Mouse (Mus musculus) thymus, postnatal 36 days (tissue): ENCODE measurements around the gene Prr5.

Experiments used
- DNase-seq, 2 experiments: peaks; one replicate each; pipeline ENCODE4 v3.0.0; 2022; ENCODE audit warnings: mixed read lengths in 2 of 2

Gene Prr5

GRCm38 (mm10) chr15:84680545-84681454 lies 11.4 kb downstream of the Prr5 start:
- peak; percentile 67 for DNase-seq

- peak; percentile 22 to 41 for DNase-seq
Measured at GRCm38 (mm10) chr15:84681455-84682193, 12.2 kb downstream of the Prr5 start.

DNA sequence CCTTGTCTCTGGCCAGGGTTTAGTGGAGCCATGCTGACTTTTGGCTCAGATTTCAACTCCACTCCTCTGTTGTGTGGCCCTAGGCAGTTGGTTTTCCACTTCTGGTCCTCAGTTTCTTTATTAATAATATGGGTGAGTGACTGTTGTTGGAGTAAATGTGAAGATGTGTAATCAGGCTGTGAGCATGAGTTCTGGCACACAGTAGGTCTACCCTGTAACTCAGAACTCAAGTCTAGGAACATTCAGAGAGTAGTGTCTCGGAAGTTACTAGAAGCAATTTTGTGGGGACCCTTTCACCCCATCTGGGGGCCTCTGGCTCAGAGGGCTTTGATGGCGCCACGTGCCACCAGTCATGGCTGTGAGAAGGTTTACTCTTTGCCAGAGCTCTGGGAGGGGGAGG lies 12.8 kb downstream of the Prr5 start:
- no peak for DNase-seq

DNA sequence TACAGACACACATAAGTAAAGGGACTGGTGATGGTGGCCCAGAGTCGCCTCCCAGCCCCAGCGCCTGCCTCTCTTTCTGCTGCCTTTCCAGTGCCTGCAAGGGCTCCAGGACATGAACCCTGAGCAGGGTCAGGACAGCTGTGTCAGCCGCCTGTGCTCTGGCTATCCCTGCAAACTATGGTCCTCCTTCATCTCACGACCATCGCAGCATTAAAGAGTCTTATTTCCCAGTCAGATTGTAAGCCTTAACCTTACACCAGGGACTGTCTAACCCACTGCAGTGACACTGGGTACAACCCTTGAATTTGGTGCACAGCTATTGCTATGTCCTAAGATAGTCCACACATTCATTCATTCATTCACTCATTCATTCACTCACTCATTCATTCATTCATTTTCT lies 13.4 kb downstream of the Prr5 start:
- DNase-seq = no peak

- DNase-seq = no peak
Measured at GRCm38 (mm10) chr15:84684520-84684919, 15.1 kb downstream of the Prr5 start.

GRCm38 (mm10) chr15:84685417-84685816 lies 16.0 kb downstream of the Prr5 start:
- no peak for DNase-seq

GRCm38 (mm10) chr15:84687904-84688303 lies 18.5 kb downstream of the Prr5 start:
- DNase-seq = no peak

DNA sequence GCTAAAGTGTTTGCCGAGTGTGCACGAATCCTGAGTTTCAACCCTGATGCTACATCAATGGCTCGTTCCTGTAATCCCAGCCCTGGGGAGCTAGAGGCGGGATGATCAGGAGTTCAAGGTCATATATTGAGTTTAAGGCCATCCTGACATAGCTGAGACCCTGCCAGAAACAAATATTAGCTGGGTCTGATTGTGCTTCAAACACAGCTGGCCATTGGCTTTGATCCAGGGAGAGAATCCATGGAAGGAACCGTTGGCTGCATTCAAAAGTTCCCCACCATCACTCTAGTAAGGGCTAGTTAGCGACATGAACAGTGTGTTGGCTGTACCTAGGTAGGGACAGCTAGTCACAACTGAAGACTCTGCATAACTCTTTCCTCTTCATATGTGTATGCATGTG lies 19.9 kb downstream of the Prr5 start:
- no peak for DNase-seq

DNA sequence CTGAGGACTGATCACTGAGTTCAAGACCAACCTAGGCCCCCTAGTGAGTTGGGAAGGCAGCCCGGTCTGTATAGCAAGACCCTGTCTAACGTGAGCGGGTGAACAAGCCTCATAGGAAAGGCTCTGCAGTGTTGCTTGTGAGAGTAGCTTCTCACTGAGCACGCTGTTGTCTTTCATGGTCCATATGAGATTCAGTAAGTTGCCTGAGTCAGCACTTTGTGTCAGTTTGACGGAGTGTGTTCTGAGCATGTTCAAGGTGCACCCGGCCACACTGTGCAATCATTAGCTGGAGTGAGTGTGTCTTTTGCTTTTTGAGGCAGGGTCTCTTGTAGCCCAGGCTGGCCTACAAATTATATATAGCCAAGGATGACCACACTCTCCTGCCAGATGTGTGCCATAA lies 22.1 kb downstream of the Prr5 start:
- no peak for DNase-seq

DNA sequence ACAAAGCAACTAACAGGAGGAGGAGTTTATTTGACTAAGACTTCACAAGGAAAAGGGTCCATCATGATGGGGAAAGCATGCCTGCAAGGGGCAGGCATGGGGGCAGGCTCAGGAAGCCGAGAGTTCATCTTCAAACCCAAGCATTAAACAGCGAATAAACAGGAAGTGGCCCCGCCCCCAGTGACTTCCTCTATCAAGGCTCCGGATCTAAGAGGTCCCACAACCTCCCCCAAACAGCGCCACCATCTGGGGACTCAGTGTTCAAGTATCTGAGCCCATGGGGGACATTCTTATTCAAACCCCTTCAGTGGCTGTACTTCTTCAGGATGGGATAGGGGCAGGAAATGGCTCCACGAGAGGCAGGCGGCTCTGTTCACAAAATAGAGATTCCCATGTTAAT lies 23.2 kb downstream of the Prr5 start:
- no peak for DNase-seq

GRCm38 (mm10) chr15:84696021-84696420 lies 26.6 kb downstream of the Prr5 start:
- DNase-seq = no peak

GRCm38 (mm10) chr15:84697611-84698011 lies 28.2 kb downstream of the Prr5 start:
- no peak for DNase-seq

- no peak for DNase-seq
Measured at GRCm38 (mm10) chr15:84698189-84698588, 28.8 kb downstream of the Prr5 start.

DNA sequence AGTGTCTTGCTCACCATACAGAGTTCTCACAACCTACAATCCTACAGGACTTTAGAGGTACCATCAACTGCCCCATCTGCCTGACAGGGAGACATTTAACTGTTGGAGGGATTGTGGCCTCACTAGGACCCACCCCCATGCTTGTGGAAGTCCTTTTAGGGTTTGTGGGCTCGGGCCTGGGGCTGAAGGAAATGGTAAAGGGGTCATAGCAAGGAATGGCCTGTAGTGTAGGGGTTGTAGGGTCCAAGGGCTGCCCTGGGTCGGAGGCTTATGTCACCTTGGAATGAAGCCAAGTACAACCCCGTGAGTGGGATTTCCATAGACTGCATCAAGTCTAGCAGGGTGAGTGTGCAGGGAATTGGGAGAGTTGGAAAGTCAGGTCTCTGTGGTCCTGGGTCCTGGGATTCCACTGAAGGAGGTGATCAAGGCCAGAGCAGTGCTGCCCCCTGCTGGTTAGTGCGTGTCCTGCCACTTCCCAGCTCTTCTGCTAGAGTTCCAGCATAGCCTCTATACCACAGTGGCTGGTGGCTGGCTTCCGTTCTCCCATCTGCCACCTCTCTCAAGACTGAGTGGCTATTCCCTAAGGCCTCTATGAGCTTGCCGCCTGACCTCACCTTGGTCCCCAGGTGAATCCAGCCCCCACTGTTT lies 30.9 kb downstream of the Prr5 start:
- DNase-seq = peak; percentile 38 to 40

DNA sequence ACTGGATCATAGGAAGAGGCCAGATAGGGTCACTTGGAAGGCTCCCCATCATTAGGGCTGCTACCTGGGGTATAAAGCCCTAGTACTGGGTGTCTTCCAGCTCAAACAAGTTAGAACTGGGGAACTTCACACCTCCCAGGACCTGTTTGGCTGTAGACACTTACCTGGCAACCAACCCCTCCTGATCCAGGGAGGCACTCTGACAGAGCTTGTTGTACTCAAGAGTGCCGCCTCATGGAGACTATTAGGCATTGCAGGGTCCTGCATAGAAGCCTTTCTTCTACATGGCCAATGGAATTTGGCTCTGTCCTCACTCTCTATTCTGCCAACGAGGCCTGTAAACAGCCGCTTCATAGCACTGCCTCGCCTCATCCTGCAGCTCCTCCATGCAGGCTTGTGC lies 32.5 kb downstream of the Prr5 start:
- no peak for DNase-seq

DNA sequence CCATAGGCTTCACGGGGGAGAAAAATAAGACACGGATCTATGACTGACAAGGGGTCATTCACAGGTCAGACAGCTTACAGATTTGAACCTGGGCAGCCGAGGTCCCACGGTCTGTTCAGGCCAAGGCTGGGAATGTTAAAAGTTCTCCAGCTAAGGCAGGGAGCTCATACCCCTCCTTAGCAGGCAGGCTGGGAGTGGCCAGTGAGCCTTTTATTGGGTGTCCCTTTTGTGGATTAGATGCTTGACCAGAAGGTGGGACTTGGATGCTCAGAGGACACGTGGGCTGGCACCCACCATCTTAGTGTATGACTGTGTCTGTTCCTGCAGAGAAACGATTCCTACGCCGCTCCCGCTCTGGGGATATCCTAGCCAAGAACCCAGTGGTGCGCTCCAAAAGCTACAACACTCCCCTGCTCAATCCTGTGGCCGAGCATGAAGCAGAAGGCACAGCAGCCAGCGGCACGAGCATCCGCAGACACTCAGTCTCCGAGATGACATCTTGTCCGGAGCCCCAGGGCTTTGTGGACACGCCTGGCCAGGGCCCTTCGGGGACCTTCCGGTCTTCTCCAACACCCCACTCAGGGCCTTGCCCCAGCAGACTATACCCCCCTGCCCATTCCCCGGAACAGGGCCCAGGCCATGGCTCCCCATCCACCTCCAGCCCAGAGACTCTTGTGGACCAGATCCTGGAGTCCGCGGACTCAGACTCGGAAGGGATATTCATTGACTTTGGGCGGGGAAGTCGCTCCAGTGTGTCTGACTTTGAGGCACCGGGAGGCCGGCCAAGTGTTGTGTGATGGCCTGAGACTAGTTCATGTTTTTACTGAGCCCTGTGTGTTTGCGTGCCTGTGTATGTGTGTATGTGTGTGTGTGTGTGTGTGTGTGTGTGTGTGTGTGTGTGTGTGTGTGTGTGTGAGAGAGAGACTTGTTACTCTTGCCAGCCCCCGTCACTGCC lies 33.2 kb downstream of the Prr5 start:
- no peak for DNase-seq

DNA sequence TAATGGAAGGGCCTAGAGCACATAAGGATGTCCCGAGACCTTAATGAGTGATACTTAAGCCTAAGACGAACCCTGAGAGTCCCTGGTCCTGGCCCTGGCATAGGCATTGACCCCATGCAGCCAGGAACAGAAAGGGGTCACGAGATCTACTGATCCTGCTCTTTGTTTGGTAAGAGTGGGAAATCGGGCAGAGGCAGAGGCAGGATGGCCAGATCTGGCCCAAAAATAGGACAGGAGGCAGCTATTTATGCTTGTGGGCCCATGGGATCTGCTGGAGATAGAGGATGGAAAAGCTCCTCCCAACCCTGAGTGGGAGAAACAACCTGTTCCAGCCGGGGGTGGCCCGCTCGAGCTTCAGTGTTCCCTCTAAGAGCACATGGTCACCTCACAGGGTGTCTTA lies 34.6 kb downstream of the Prr5 start:
- DNase-seq = no peak

DNA sequence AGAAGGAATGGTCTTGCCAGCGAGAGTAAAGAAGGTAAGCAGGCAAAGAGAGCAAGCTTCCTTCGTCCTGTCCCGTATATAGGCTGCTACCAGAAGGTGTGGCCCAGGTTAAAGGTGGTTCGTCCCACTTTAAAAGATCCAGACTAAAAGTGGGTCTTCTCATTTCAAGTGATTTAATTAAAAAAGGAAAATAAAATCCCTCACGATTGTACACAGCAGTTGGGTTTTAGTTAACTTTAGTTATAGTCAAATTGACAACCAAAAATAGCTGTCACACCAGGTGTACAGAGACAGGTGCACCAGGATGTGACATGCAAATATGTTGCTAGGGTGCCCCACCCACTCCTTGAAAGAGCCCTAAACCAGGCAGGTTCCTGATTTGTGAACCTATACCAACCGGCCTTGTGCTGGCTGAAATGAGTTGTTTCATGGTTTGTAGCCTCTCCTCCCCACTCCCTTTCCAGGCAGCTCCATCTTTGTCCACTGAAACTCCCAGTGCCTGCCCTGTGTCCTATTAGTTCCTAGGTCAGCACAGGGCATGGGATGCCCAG lies 36.0 kb downstream of the Prr5 start:
- DNase-seq = no peak

DNA sequence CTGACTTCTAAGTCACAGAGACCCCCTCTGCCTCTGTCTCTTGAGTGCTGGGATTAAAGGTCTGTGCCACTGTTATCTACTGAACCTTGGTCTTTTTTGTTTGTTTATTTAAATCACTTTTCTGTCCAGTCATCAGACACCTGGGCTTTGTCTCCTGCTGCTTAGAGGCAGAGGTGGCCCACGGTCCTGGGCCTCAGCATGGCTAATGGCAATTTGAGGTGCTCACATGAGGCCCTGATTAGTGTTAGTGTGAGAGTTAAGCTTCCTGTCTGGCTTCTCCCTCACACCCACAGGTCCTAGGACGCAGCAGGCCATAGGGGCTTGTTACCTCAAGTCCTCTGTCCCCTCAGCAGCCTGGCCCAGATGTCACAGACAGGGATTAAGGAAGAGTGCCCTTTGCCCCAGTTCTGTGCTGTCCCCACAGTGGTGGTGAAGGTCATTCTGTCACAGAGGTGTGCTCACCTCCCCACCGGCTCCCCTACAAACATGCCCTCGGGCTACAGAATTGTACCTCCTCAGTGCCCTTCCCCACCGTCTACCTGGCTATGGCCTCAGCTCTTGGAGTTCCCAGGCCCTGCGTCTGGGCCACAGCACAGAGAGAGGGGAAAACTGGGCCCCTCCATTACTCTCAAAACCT lies 37.7 kb downstream of the Prr5 start:
- DNase-seq = no peak

GRCm38 (mm10) chr15:84712566-84713405 lies 43.4 kb downstream of the Prr5 start:
- DNase-seq = no peak

- DNase-seq = no peak
Measured at GRCm38 (mm10) chr15:84714730-84715129, 45.3 kb downstream of the Prr5 start.
